Mouse (Mus musculus) urinary bladder, adult 18-20 months (tissue): ENCODE data around the gene Zfp366.

Source experiments
- DNase-seq, 2 experiments: peaks; one replicate each; pipeline ENCODE4 v3.0.0; 2022; ENCODE audit warnings: low spot score in 2 of 2, mixed read lengths in 2 of 2

Zfp366 gene

GRCm38 (mm10) chr13:99186138-99186853 lies 1.7 kb downstream of the Zfp366 start:
- DNase-seq = no peak

GRCm38 (mm10) chr13:99186859-99187258 lies 2.2 kb downstream of the Zfp366 start:
- DNase-seq = no peak

GRCm38 (mm10) chr13:99187456-99187855 lies 2.8 kb downstream of the Zfp366 start:
- DNase-seq = no peak

GRCm38 (mm10) chr13:99188625-99189024 lies 4.0 kb downstream of the Zfp366 start:
- no peak for DNase-seq

GRCm38 (mm10) chr13:99189671-99190070 lies 5.0 kb downstream of the Zfp366 start:
- DNase-seq = no peak

GRCm38 (mm10) chr13:99190466-99190865 lies 5.8 kb downstream of the Zfp366 start:
- no peak for DNase-seq

- no peak for DNase-seq
These were observed 6.4 kb downstream of the Zfp366 start for GRCm38 (mm10) chr13:99191063-99191462.

- DNase-seq = no peak
These were observed 11.7 kb downstream of the Zfp366 start for GRCm38 (mm10) chr13:99196314-99196713.

- DNase-seq = no peak
These were observed 12.2 kb downstream of the Zfp366 start for GRCm38 (mm10) chr13:99196865-99197264.

GRCm38 (mm10) chr13:99201647-99202574 lies 17.3 kb downstream of the Zfp366 start:
- no peak for DNase-seq

GRCm38 (mm10) chr13:99207214-99207613 lies 22.6 kb downstream of the Zfp366 start:
- no peak for DNase-seq

GRCm38 (mm10) chr13:99209859-99210258 lies 25.2 kb downstream of the Zfp366 start:
- DNase-seq = no peak

GRCm38 (mm10) chr13:99210837-99211236 lies 26.2 kb downstream of the Zfp366 start:
- no peak for DNase-seq

GRCm38 (mm10) chr13:99212976-99213375 lies 28.4 kb downstream of the Zfp366 start:
- DNase-seq = no peak

GRCm38 (mm10) chr13:99216005-99216404 lies 31.4 kb downstream of the Zfp366 start:
- no peak for DNase-seq

GRCm38 (mm10) chr13:99217984-99218383 lies 33.4 kb downstream of the Zfp366 start:
- DNase-seq = no peak

GRCm38 (mm10) chr13:99219586-99219985 lies 35.0 kb downstream of the Zfp366 start:
- DNase-seq = no peak

GRCm38 (mm10) chr13:99221996-99222395 lies 37.4 kb downstream of the Zfp366 start:
- DNase-seq = no peak

- no peak for DNase-seq
These were observed 37.9 kb downstream of the Zfp366 start for GRCm38 (mm10) chr13:99222476-99222875.

- DNase-seq = no peak
These were observed 38.8 kb downstream of the Zfp366 start for GRCm38 (mm10) chr13:99223321-99223884.

- no peak for DNase-seq
These were observed 39.3 kb downstream of the Zfp366 start for GRCm38 (mm10) chr13:99223917-99224316.
